Mouse (Mus musculus): Measurements from ENCODE around the gene Luzp1. TPM values are rescaled to one million over a fixed set of nuclear protein-coding genes. Genes with fewer than 3 reads are reported as not detected.
A peak's percentile ranks its signal among the peaks of the same experiment; 100 is the strongest.

The Luzp1 gene
- 10 to 100 TPM; 29.3 to 38.1 TPM for total RNA-seq (2021)
- long read RNA-seq, experiment 1, full-length matches to known transcripts: 2 of 8 reads
- long read RNA-seq, experiment 1, partial matches to known transcripts: 1 of 8 reads
- long read RNA-seq, experiment 1, other reads (novel, unspliced or antisense): 5 of 8 reads
- long read RNA-seq, experiment 2, partial matches to known transcripts: 0 of 1 reads
- long read RNA-seq, experiment 2, other reads (novel, unspliced or antisense): 1 of 1 reads

DNA sequence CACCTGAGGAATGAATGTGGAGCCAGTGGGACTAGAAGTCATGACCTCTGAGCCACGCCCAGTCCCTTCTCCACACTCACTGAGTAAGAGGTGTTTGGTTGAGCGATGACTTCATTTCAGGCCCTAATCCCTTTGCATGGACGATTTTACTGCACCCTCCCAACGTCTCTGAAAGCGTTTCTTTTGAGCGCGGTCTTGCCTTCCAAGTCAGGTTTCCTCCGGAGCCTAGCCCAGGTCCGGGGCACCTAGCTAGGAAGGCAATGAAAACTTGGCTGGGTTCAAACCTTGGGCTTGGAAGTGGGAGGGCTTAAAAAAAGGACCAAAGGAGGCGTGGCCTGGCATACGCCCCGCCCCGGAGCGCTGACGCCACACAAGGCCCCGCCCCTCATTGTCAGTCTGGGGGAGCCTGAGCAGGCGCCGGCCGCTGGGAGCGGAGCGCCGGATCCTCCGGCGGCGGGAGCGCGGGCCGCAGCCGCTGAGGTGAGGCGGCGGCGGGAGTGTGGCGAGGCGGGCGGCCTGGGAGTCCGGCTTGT lies at the start of gene Luzp1:
TSS of gene Luzp1 (plus strand) at position 391 of the 533 bp plus-strand sequence.
- DNase-seq: peak; percentile 96 to 97

DNA sequence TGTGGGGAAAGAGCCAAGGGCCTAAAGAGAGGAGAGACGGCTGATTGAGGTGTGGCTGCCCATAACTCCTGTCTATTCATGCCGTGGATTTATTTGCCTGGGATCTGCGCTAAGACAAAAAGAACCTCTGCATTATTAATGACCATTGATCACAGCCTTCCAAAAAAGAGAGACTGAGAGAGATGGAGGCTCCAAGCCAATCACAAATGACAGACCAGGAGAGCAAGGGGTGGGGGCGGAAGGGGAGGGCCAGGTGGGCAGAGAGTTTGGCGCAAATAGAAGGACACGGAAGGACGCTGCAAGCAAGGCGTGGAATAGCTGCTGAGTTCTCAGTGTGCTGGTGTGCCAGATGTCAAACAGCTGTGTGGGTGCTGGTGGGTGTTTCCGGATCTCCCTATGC lies 46.3 kb upstream of the Luzp1 start, which contains the start of gene Htr1d:
TSS of gene Htr1d (plus strand) at position 301 of the 400 bp plus-strand sequence.
- no peak for DNase-seq

DNA sequence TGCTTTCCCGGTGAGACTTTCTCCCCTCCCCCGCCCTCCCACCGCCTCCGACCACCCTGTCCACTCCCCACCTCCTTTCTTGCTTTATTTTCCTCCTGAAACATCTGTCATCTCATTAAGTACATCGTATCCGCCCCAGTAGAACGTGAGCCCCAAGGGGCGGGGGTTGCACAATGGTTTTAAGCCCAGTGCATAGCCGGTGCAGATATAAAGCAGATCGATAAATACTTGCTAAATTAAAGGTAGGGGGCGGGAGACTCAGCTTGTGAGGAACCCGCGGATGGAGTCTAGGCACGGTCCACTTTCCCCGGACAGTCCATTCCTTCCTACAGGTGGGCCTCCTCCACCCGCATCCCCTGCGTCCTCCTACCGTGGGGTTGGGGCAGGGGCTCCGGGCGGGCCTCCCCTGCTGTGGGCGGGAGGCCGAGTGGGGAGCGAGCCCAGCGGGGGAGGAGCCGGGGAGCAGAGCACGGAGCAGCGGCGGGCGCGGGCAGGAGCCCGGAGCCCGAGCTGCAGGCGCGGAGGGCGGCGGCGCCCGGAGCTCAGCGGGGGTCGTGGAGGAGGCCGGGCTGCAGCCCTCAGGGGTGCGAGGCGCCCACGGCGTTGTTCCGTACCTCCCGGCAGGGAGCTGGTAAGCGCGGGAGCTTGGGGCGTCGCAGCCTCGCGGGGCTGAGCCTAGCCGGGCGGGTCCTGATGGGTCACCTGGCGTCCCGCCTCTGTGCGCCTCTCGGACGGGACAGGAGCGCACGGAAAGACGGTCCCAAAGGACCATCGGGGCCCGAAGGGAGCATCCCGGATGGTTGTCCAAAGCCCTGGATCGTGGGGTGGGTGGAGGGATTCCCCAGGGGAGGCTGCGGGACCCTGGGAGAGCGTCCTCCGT lies 45.2 kb upstream of the Luzp1 start:
- DNase-seq: no peak

DNA sequence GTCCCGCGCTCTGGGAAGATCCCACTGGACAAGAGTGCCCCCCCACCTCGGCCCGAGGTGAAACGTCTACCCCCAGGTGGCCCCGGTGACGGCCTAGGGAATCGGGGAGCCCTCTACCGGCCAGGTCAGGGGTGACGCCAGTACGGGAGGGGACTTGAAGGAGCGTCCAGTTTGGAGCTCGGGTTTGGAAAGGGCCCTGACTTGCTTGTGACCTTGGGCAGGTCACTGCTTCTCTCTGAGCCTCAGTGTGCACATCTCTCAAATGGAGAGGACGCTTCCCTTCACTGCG lies 44.6 kb upstream of the Luzp1 start:
- DNase-seq: no peak

DNA sequence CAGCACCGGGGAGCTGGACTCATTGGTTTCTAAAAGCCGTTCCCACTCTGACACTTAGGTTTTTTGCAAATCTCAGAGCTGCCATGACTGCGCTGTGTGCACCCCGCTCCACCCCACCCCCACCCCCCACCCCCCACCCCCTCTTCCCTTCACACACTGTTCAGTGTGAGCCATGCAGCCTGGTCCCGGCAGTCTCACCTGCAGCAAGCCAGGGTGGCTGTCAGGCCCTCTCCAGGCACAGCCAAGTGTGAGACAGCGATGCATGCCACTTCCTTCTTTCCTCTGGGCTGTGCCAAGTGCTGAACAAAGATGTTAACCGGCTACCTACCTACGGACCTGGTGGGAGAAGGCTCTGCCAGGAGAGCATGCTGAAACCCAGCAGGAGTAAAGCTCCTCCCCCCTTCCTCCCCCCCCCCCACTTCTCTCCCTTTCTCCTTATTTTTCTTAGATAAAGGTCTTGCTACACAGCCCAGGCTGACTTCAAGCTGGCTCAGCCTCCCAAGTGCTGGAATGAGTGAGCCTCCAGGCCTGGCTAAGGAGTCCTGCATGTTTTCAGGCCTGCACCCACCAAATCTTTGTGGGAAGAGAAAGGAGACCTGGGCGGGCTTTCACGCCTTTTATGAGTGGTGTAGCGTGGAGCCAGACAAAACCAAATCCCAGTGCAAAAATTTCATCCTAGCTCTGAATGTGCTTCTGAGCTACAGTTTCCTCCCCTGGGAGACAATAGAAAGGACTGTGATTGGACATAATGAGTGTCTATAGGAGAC lies 38.8 kb upstream of the Luzp1 start:
- peak; percentile 31 to 44 for DNase-seq

DNA sequence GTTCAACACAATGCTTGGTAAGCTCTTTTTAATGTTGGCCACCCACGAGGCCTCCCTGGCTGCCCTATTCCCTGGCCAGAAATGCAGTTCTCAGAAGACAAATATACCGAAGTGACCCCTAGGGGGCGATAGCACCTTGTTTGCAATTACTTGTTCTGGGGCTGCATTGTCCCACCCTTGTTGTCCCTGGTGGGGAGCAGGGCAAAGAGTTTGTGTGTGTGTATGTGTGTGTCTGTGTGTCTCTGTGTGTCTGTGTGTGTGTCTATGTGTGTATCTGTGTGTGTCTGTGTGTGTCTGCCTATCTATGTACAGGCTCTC lies 38.2 kb upstream of the Luzp1 start:
- peak; percentile 44 to 76 for DNase-seq

DNA sequence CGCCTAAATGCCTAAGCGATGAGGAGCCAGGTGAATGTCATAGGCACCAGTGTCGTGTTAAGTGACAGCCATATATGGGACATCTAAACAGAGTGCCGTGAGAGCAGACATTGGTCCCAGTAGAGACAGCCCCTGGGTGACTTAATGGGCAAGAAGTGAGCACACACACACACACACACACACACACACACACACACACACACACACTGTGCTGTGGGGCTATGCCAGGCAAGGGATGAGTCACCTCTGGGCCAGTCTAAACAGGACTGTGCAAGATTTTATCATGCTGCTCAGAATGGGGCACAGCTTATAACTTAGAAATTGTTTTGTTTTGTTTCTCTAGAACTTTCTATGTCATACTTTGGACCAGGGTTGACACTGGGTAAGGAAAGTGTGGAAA lies 35.5 kb upstream of the Luzp1 start:
- no peak for DNase-seq

DNA sequence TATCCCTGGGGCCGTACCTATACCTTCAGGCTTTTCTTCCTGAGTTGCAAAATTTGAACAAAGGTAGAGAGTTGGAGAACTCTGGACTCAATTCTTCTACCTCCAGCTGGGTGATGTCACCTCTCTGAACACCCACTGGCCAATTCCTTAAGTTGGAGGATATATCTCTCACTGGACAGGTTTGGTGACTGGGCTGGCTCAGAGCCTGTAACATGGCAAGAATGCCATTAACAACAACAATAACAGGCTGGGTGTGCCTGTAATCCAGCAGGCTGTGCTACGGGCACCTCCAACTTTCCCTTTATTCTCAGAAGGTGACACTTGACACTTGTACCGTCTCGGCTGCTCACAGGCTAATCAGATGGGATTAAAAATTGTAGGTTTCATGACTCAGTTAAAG lies 30.5 kb upstream of the Luzp1 start:
- no peak for DNase-seq

DNA sequence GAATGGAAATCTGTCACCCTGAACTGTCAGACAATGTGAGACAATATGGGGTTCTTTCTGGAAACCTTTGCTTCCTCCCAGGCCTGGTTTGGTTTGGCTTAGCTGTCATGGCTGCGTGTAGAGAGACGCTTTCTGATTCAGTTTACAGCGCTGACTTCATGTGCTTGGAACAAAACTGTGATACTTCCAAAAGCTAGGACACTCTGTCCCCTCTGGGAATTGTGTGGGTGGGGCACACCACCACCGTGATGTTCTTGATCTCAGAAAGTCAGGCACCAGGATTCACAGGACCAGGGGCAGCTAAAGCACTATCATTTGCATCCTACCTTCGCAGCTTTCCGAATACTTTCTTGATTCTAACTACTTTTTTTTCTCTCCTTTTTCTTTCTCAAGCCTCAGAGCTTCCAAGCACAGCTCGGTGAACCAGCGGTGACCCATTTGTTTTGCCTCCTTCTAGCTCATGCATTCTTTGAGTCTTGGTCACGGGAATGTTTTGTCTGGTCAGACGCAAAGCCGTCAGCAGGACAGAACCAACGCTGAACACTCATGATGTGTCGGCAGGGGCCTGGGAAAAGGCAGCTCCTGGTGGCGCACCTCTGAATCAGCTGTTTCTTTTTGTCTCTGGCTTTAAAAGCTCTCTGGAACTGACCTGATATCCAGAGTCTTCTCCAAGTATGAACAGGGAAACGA lies 28.1 kb upstream of the Luzp1 start:
- DNase-seq: peak in 1 of 2 experiments; percentile 46

DNA sequence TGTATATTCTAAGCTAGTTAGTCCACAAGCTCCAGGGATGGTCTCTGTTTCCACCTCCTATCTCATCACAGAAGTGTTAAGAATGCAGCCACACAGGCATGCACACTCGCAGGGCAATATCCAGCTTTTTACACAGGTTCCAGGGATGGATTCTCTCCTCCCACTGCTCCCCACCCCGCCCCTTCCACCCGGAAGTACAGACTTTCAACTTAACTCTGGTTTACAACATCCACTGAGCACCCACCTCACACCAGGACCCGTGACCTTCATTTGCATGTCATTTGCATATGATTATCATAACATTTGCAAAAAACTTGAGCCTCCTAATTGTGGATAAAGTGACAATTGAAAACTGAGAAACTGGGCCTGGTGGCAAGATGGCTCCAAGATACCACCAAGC lies 25.0 kb upstream of the Luzp1 start:
- no peak for DNase-seq

DNA sequence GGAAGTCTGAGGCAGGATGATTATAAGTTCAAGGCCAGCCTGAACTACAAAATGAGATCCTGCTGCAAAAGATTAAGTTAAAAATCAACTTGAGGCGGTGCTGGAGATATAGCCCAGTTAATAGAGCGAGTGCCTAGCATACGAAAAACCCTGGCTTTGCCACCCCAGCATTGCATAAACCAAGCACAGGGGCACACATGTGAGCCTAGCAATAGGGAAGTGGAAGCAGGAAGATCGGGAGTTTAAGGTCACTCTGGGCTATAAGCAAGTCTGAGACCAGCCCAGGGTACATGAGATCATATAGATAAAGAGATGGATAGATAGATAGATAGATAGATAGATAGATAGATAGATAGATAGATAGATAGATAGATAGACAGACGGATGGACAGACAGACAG lies 19.8 kb upstream of the Luzp1 start:
- no peak for DNase-seq

DNA sequence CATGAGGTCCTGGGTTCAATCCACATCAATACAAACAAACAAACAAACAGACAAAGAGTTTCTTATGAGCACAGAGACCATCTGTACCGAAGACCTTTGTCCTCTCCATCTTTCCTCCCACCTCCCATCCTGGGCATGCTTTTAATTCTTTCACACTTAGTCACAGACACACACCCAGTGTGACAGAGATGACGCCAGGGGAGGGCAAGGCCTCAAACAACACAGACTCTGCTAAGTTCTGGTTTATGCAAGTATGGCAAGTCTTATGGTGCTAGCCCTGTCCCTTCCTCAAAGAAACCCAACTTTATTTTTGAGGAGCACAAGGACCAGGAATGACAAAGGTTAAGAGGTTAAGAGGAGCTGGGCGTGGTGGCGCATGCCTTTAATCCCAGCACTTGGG lies 19.3 kb upstream of the Luzp1 start:
- no peak for DNase-seq

DNA sequence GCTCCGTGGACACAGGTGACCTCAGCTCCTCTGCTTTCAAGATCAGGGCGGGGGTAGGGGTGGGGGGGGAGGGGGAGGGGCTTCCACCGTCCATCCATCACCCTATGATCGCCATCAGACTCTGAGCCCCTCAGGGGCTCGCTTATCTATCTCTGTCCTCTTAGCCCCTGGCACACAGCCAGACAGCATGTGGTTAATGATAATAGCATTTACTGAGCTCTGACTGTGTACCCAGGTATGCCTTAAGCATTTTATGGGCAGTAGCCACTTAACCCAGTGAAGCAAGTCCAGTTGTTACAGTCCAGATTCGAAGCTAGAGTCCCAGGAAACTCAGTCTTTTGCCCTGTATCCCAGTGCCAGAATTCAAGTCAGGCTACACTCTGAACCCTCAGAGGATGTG lies 18.0 kb upstream of the Luzp1 start:
- no peak for DNase-seq

DNA sequence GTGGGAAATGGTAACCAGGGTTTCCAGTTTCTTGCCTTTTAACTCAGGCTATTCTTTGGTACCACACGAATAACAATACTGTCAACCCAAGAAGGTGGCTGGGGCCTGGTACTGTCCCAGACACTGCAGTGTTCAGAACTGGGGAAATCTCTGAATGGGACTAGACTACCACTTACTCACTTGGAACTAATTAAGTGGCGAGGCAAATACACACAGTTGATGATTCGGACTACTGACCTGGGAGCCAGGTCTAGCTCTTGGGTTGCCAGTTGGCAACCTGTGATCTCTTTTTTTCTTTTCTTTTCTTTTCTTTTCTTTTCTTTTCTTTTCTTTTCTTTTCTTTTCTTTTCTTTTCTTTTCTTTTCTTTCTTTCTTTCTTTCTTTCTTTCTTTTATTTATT lies 17.3 kb upstream of the Luzp1 start:
- DNase-seq: no peak

DNA sequence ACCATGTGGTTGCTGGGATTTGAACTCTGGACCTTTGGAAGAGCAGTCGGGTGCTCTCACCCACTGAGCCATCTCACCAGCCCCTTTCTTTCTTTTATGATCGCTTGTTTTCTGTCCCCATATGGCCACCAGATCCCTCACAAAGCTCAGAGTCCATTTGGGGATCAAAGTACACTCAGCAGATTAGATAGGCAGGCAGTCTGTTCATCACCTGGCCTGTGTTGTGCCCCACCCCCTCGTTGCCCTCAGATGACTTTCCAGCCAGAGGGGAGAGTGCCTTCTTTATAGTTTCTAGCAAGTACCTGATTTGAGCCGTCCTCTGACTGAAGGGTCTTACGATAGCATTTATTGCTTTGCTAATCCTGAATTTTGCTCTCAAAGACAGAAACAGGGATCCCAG lies 16.8 kb upstream of the Luzp1 start:
- DNase-seq: no peak

DNA sequence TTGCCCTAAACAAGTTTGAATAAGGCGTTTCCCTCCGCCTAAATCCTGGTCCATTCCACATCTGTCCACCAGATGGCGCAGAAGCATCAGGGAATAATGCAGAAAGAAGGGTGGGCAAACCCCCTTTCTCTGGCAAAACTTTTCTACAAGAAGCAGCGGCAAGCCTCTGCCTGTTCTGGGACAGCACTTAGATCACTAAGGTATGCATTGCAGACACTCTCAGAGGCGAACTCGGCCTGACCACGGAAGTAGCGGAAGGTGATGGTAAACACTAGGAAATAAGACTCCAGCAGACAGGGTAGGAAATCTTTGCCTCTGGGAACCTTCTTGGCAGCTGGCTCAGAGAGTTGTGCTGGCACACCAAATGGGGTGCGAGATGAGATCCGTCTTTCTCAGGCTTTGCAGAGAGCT lies 14.7 kb upstream of the Luzp1 start:
- DNase-seq: peak; percentile 69 to 94

DNA sequence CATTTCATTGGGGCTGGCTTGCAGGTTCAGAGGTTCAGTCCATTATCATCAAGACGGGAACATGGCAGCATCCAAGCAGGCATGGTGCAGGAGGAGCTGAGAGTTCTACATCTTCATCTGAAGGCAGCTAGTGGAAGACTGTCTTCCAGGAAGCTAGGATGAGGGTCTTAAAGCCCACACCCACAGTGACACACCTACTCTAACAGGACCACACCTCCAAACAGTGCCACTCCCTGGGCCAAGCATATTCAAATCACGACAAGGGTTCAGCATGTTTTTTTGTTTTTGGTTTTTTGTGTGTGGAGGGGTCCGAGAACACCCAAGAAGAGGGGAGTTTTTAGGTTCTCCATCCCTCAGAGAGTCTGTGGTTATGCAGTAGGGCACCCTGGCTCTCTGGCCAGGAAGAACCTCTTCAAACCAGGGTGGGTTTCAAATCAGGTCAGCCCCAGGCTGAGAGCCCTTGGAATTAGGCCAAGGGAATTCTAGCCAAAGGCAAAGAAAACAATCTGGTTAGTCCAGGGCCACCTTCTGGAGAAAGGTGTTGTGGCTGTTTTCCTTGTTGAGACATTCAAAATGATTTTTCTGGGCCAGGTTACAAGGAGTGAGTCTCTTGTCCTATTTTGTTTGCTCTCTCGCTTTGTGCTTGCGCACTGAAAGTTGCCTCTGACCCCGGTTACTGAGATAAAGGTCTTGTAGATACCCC lies 12.9 kb upstream of the Luzp1 start:
- no peak for DNase-seq

DNA sequence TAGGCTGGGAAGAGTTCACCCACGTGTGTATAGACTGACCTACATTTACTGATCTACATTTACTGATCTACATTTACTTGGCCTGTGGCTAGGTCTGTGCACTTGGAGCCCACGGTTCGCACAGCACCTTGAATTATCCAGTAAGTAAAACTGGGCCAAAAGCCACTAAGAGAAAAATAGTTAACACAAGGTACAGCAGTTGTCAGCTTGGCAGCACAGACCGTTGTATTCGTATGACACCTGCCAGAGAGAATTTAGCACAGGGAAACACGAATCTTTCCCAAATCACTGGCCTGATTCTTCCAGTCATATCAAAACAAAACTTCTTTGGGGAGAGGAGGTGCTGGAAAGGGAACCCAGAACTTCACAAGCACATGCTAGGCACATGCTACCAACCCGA lies 11.3 kb upstream of the Luzp1 start:
- DNase-seq: no peak

DNA sequence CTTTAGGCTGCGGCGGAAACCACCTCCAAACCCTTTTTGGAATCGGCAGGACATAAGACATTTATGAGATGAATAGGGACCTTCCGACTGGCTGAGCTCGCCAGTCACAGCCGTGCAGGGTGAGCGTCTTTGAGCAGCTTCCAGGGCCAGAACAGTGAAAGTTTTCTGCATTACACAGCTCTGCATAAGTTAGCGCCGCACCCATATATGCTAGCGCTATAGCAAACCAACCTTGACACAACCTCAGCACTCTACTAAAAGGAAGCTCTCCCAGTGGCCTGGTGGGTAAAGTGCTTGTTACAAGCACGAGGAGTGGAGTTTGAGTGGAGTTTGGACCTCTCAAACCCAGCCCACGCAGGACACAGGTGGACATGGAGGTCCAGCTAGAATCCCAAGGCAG lies 10.4 kb upstream of the Luzp1 start:
- DNase-seq: no peak

DNA sequence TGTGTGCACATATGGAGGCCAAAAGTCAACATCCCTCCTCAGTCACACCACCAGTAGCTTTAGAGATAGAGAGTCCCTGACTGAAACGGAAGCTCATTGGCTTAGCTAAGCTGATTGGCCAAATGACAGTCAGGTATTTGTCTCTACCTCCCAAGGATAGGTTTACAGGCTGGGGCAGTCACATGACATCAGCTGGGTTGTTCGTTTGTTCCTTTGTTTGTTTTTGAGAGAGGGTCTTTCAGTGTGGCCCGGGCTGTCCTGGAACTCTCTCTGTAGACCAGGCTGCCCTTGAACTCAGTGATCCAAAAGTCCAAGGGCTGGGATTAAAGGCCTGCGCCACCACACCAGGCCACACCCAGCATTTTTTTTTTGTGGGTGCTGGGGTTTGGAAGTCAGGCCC lies 8.4 kb upstream of the Luzp1 start:
- DNase-seq: no peak

DNA sequence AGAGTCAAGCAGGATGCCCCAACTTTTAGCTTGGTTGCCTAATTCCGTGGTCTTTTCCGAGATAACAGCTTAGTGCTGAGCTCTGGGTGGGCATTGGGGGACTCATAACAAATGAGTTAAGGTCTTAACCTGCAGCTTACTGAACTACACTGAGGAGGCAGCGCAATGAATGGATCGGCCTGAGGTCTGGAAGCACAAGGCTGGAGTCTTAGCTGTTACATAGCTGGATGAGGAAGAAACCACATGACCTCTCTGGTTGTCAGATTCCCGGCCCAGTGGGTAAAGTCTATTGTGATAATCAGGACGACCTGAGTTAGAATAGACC lies 7.8 kb upstream of the Luzp1 start:
- no peak for DNase-seq
